Mouse (Mus musculus): ENCODE measurements around the gene Gsdma.

GRCm38 (mm10) chr11:98645946-98646345 lies 18.2 kb upstream of the Gsdma start:
- TF ChIP-seq CTCF (IDR thresholded peaks at IDR 0.05; ENCODE audit: low read depth) (no peak), EP300 (IDR thresholded peaks at IDR 0.05; ENCODE audit: low read depth) (no peak)

All from heart, postnatal 0 days (tissue).